Mouse (Mus musculus): ENCODE measurements around the gene Klk14. TPM values are rescaled to one million over a fixed set of nuclear protein-coding genes. Genes with fewer than 3 reads are reported as not detected.
"Not testable (repeated sequence)": the region's sequence is repeated elsewhere in the genome, so short reads cannot be mapped to it uniquely, and the experiment has no call there.

Klk14 gene
- total RNA-seq (2021) (not detected), polyA plus RNA-seq (2012; rRNA removed) (not detected in 2 replicates)
- long read RNA-seq: 0 reads

GRCm38 (mm10) chr7:43690118-43690517 is at the start of gene Klk14:
TSS of gene Klk14 (plus strand) at chr7:43690418.
- DNase-seq: no peak

DNA sequence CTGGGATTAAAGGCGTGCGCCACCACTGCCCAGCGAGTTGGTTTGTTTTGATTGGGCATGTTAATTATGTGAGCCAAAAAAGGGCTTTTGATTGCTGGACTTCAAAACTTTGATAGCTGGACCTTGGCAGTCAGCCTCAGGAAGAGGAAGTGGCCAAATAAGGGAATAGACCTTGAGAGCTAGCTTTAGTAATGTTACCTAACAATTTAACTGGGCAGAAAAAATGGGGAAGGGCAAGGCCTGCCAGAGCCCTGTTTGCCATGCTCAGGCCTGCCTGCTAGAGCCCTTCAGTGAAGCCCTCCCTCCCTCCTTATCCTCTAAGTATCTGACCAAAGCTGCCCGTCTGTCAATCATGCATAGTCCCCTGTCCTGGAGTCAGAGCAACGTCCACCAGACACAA is 47.6 kb upstream of the Klk14 start:
- peak; percentile 80 for DNase-seq

GRCm38 (mm10) chr7:43643046-43643652 is 47.1 kb upstream of the Klk14 start:
- no peak for DNase-seq

DNA sequence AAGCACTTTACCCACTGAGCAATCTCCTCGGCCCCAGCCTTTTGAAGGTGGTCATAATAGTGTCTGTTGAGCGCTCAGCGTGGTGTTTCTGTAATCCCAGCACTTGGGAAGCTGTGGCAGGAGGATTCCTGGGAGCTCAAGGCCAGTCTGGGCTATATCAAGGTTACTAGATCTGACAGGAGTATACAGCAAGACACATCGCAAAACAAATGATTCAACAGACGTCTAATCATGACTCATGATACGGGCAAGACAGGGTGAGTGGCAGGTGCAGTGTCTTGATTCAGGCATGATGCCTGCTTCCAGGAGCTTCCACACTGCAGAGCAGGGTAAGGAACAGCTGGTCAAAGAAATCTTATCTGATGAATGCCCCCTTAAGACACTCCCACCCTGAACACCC is 37.5 kb upstream of the Klk14 start:
- DNase-seq: peak; percentile 52

- DNase-seq: no peak
Observed at GRCm38 (mm10) chr7:43654519-43654918, 35.7 kb upstream of the Klk14 start.

GRCm38 (mm10) chr7:43656232-43656631 is 34.0 kb upstream of the Klk14 start:
- DNase-seq: no peak

DNA sequence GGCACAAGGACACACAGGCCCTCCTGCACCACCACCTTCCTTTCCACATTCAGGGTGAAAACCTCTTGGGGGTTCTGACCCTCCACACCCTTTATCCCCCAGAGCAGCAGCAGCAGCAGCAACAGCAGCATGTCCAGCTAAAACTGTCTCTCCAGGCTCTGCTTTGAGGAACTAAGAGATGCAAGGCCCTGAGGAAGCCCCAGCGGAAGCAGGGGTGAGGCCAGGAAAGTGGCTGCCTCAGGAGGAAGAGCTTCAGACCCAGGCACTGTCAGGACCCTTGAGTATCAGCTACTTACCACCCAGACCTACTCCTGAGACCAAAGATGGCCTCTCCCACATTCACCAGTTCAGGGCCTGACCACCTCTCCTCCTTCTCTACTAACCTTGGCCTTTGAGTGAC is 30.2 kb upstream of the Klk14 start, which contains the start of gene Siglece:
Gene Siglece (minus strand): TSS at position 160 of the 400 bp plus-strand sequence.
- DNase-seq: no peak

GRCm38 (mm10) chr7:43662804-43663203 is 27.4 kb upstream of the Klk14 start:
- DNase-seq: peak; percentile 71

- not testable (repeated sequence) for DNase-seq
Observed at GRCm38 (mm10) chr7:43667221-43667620, 23.0 kb upstream of the Klk14 start.

GRCm38 (mm10) chr7:43668582-43668981 is 21.6 kb upstream of the Klk14 start:
- DNase-seq: no peak

- DNase-seq: no peak
Observed at GRCm38 (mm10) chr7:43671064-43671808, 19.0 kb upstream of the Klk14 start.

DNA sequence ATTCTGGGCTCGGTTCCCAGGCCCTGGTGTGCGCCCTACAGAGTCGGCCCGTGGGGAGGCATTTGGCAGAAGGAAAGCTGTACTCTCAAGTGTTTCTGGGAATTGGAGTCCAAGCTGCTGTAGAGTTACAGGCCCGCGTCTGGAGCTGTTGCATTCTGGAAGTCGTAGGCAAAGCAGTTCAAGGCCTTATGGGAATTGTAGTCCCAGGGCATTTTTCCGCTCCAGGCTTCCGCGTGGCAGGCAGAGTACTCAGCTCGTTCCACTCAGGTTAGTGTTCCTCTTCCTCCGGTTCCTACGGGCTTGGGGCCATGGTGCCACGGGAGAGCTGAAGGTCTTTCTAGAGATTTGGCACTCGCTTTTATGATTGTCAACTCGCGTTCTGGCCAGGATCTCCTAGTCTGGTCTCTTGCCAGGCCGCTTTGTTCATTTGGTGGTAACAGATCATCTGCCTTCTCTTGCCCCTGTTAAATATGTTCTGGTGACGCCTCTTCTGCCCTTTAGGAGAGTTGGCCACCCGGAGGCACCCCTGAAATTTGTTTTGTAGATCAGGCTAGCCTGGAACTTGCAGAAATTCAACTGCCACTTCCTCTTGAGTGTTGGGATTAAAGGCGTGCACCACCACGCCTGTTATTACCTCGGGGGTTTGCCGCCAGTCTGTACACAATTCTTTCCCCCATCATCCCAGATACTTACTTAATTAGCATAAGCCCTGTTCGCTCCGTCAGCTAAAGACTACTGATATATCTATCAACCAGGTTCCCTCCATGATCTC is 18.2 kb upstream of the Klk14 start, which contains the start of gene Ctu1:
Gene Ctu1 (plus strand): TSS at position 208 of the 772 bp plus-strand sequence.
- DNase-seq: peak; percentile 94

DNA sequence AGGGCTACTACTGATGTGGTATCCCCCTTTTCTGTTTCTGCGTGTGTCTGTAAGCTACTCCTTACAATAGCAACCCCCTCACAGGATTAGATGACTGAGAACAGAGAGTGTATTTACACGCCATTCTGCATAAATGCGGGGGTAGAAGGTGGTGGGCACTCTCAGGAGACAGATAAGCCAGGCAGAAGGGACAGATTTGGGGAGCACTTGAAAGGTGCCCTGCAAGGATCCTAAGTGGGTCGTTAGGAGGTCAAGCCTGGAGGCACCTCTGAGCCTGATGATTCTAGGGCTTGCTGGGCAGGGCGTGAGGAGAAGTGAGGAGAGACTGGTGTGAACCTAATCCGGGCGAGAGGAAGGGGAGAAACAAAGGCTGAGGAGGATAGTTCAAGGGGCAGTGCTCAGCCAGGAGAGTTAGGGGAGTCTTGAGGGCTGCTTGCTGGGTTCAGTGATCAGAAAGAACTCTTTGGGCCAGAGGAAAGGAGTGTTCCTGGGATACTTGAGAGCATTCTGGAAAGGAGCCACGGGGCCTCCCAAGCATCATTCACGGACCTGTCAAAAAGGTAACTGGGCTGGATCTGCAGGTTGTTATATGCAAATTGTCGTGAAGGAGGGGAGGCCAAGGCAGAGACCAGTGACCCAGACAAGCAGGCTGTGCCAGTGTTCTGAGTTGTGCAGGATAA is 17.5 kb upstream of the Klk14 start:
- DNase-seq: no peak

GRCm38 (mm10) chr7:43675091-43675490 is 15.1 kb upstream of the Klk14 start:
- DNase-seq: no peak

GRCm38 (mm10) chr7:43678517-43678916 is 11.7 kb upstream of the Klk14 start:
- peak; percentile 56 for DNase-seq

DNA sequence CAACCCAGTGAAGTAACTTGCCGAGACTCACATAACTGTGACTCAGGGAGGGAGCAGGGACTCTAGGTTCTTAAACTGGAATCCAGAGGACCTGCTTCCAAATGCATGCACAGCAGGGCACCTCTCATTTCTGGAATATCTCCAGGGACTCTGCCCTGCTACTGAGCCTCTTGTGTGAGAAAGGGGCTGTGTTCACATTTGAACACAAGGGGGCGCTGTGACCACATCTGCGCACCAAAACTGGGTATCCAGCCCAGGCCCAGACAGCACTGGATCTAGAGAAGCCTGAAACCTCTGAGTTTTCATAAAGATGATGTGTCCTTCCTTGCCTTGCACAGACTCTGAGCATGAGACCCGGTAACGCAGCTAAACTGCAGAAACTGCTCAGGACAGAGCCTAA is 9.3 kb upstream of the Klk14 start:
- DNase-seq: peak; percentile 55

GRCm38 (mm10) chr7:43682511-43682910 is 7.7 kb upstream of the Klk14 start:
- not testable (repeated sequence) for DNase-seq

GRCm38 (mm10) chr7:43685088-43685487 is 5.1 kb upstream of the Klk14 start:
- no peak for DNase-seq

GRCm38 (mm10) chr7:43710031-43710430 is 19.8 kb downstream of the Klk14 start:
- DNase-seq: no peak

- DNase-seq: no peak
Observed at GRCm38 (mm10) chr7:43712267-43712666, 22.0 kb downstream of the Klk14 start, which contains the start of gene Klk13. TSS of gene Klk13 (plus strand) at chr7:43712567.

DNA sequence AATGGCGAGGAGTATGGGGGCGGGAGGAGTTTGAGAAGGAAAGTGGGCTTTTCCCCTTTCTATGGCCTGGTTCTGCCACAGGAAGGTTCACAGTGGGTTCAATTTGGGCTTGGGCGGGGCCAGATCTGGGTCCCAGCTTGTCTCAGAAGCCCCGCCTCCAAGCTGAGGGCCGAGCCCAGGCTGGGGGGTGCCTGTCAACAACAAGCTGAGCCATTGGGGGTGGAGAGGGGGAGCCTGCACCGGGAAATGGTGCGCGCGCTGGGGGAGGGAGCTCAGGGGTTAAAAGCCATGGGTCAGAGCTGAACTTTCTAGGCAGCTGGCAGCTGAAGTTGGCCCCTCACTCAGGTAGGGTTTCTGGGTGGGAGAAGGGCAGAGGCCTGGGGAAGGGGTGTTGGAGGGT is 22.7 kb downstream of the Klk14 start:
- DNase-seq: no peak

DNA sequence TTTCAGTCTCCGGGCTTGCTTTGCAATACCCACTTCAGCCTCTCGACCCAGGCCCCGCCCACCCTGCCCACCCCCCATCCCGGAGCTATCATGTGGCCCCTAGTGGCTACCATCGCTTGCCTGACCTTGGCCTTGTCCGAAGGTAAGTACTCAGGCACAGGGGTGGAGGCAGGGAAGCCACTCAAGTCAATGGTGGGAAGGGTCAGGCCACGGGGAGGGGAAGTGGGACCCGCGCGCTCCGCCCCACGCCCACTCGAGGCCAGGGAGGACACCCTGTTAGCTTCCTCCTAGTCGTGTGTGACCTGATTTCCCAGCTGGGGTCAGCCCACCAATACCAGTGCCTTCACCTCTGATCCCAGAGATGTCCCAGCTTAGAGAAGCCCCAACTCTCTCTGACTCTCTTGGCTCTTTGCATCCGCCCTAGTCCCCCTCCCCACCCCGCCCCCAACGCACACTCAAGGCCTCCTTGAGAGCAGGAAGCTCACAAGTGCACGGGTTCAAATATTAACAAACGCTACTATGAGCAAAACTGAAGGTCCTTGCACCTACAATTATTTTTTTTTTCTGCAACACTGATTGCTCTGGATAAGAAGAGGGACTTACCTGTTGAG is 23.6 kb downstream of the Klk14 start:
- no peak for DNase-seq

Measured in adrenal gland, adult 2 months (tissue).